Mouse (Mus musculus) heart, adult 18-20 months (tissue): Measurements from ENCODE around the gene Lyplal1. TPM values are rescaled to one million over a fixed set of nuclear protein-coding genes. Genes with fewer than 3 reads are reported as not detected.

Experiments
- DNase-seq, 2 experiments: peaks; one replicate each; pipeline ENCODE4 v3.0.0; 2021 to 2022; ENCODE audit warnings: mixed read lengths in 1 of 2
- long read RNA-seq, 2 experiments: library from polyadenylated mRNA; stranded (forward); transcript quantifications; one replicate each; pipeline ENCODE4 v2.0.0; 2021
- total RNA-seq, 2 experiments: library from RNA; stranded (reverse); gene quantifications; 2 replicates each; pipeline ENCODE4 v1.2.3; 2021

Lyplal1 gene
- total RNA-seq = 1 to 10 TPM; 2.1 to 4.1 TPM
- long read RNA-seq, experiment 1, partial matches to known transcripts = 1 of 7 reads
- long read RNA-seq, experiment 1, other reads (novel, unspliced or antisense) = 1 of 7 reads
- long read RNA-seq, experiment 2, partial matches to known transcripts = 0 of 1 reads
- long read RNA-seq, experiment 2, other reads (novel, unspliced or antisense) = 0 of 1 reads

- DNase-seq = peak; percentile 95 to 96
These were observed at the start of gene Lyplal1 for GRCm38 (mm10) chr1:186116701-186117488. TSS of gene Lyplal1 (minus strand) at chr1:186117310.

- DNase-seq = no peak
These were observed 46.5 kb upstream of the Lyplal1 start for GRCm38 (mm10) chr1:186163616-186164015.

DNA sequence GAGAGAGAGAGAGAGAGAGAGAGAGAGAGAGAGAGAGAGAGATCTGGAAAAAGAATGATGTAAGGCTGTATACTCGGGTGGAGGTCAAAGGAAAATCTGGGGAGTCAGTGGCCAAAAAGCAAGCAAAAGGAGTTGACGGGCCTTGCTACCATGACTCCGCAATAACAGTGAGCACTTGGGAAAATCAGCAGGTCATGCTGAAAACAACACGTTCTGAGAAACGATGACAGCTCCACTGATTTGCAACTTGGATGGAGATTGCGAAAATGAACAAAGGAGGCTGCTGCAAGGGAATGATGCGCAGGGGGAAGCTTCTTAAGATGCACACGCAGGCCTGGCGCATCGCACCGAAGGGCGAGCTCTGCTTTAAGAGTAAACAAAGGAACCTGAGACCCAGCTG is 46.1 kb upstream of the Lyplal1 start:
- DNase-seq = peak; percentile 40 to 68

- DNase-seq = no peak
These were observed 33.3 kb upstream of the Lyplal1 start for GRCm38 (mm10) chr1:186150376-186150775.

DNA sequence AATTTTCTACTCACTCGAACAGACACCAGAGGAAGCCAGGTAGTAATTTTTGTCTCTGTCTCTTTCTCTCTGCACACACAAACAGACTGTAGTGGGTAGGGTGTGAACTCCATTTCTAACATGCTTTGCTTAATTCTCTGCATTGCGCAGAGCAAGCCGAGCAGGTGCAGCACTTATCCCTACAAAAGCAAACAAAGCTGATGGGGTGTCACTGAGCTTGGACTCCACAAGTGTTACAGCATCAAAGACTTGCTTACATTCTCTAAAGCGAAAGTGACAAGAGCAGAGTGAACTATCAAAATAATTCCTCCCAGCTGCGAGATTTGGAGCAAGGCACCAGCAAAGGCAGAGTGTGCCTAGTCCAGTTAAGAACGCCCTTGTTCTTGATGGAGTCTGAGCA is 28.3 kb upstream of the Lyplal1 start:
- DNase-seq = peak; percentile 26 to 28

DNA sequence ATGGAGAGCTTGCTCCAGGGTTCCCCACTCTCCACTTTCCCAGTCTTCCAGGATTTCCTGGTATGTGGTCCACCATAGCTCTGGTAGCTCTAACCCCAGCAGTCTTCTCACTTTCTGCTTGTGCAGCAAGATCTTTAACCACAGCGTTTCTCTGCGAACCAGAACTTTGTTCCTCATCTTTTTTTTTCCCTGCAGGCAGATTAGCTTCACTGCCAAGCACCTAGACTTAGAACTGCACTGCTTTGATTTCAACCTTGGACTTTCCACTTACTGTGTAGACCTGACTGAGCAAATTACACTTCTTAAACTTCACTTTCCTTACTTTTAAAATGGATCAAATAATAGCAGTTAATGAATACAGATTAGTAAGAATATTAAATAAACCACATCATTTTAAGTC is 23.1 kb upstream of the Lyplal1 start:
- no peak for DNase-seq

DNA sequence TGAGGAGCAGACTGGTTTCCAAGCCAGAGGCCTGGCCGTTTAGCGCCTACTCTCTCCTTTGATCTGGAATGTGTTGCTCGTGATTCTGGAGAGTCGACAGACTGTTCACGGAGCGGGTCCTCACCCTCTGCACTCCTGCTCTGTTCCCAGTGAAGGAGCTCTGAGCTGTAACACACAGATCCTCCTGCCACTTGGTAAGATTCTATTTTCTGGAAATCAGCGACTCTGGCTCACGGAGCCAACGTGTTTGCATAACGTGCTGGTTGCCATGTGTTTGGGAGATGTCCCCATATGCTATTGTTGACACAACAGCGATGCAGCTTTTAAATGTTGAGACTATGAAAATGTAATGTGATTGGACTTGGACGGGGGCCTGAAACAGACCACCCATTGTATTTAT is 20.8 kb upstream of the Lyplal1 start:
- no peak for DNase-seq

DNA sequence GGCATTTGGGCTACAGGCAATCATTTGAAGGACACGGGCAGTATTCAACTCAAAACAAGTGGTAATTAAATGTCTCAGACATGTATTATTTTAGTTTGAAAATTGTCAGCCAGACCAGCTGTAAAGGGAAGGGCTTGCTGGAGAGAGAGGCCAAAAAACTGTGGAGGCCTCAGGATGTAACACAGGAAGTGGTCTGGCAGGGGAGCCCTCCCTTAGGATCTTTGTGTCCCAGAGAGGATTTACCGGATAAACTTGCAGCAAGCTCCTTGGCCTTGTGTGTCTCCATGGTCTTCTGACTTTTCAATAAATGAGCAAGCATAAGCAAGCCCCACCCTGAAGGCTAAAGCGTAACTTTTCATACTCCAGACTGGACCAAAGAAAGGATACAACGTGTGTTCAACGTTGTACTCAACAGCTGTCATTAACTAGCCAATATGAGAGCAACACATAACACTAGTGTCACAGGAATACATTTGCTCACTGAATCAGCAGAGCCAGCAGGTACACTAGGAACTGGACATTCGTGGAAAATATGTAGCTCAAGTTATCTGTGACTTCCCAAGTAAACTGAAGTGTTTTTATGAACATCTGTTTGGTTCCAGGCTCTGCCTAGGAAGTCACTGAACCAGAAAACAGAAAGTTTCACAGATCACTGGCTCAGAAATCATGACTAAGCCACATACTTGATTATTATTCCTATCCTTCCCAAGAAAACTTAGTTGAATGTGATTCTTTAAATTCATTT is 19.7 kb upstream of the Lyplal1 start:
- peak; percentile 59 to 83 for DNase-seq

DNA sequence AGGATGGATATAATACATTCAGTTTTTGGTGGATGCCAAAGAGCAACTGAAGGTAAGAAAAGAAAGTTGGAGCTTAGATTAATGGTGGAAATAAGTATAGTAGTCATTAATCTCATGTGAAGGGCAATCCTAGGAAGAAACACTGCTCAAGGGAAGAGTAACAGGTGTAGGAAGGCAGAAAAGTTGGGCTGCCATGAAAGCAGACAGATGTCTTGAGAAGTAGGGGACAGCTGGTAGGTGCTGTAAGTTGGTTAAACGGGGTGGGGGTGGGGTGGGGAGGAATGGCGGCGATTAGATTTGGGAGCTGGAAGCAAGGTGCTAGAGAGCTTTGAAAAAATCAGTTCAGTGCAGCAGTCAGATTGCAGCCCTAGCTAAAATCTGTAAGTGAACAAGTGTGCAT is 14.4 kb upstream of the Lyplal1 start:
- no peak for DNase-seq

- DNase-seq = peak in 1 of 2 experiments; percentile 21
These were observed 11.8 kb upstream of the Lyplal1 start for GRCm38 (mm10) chr1:186128940-186129339.

DNA sequence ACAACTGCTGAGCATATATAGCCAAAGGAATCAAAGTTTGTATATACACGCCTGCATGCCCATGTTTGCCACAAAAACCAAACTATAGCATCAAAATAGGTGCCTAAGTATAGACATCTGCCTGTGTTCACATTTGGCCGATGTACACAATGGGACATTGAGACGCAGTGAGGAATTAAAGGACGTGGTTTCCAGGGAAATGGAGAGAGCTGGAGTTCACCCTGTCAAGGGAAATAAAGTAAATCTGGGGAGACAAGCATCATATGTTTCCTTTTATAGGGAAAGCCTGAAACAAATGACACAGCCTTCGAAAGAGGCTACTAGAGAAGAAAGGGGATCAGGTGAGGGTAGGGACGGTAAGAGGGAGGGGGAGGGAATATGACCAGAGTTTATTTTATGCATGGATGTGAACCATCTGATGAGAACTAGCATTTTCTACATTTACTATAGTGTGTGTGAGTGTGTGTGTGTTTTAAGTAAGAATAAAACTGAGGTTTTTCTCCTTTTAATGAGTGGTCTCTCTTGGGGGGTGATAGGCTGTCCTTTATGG is 9.3 kb upstream of the Lyplal1 start:
- no peak for DNase-seq

- no peak for DNase-seq
These were observed 6.6 kb upstream of the Lyplal1 start for GRCm38 (mm10) chr1:186123690-186124089.

DNA sequence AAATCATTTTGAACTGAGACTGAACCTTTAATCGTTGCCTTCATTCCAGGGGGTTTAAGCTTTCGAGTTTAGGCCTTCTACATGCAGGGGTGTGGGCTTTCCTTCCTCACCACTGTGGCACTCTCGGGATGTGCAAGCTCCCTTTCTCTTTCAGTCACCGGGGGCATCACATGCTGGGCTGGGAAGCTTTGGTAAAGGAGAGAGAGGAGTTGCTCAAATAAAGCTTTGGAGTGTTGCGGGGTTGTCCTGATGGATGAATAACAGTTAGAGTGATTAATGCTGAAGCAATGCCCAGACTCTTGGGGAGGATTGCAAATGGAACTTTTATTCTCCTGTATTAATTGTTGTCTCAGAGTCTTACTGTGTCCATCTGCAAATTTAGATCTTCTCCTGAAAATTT is 2.7 kb upstream of the Lyplal1 start:
- DNase-seq = no peak

GRCm38 (mm10) chr1:186116086-186116600 is 967 bp downstream of the Lyplal1 start:
- DNase-seq = no peak

- DNase-seq = peak; percentile 18 to 20
These were observed 14.8 kb downstream of the Lyplal1 start for GRCm38 (mm10) chr1:186102313-186102712.

DNA sequence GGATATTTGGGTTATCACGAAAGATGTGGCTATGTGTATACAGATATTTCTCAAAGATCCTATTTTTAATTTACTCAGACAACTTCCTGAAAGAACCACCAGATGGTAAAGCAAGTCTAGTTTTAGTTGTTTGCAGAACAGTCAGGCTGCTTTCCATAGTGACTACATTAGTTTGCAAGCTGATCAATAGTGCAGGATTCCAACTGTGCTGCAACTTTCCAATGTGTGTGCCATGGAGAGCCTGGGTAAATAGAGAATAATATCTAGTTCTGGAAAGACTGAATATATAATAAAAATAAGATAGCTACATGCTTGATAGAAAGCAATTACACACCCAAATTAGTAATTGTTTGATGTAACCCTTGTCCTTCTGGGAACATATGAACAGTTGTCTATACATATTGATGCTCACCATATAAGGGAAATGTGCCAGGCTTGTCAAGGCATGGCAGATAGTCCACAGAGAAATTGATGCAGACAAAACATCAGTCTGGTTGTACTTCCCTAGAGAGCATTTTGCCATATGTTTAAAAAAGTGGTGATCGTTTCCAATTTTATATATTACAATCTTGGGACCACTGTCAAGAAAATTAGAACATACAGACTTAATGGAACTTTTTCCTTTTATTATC is 50.7 kb downstream of the Lyplal1 start:
- no peak for DNase-seq

- no peak for DNase-seq
These were observed 57.1 kb downstream of the Lyplal1 start for GRCm38 (mm10) chr1:186060041-186060440.

GRCm38 (mm10) chr1:186054227-186054626 is 62.9 kb downstream of the Lyplal1 start:
- DNase-seq = no peak

DNA sequence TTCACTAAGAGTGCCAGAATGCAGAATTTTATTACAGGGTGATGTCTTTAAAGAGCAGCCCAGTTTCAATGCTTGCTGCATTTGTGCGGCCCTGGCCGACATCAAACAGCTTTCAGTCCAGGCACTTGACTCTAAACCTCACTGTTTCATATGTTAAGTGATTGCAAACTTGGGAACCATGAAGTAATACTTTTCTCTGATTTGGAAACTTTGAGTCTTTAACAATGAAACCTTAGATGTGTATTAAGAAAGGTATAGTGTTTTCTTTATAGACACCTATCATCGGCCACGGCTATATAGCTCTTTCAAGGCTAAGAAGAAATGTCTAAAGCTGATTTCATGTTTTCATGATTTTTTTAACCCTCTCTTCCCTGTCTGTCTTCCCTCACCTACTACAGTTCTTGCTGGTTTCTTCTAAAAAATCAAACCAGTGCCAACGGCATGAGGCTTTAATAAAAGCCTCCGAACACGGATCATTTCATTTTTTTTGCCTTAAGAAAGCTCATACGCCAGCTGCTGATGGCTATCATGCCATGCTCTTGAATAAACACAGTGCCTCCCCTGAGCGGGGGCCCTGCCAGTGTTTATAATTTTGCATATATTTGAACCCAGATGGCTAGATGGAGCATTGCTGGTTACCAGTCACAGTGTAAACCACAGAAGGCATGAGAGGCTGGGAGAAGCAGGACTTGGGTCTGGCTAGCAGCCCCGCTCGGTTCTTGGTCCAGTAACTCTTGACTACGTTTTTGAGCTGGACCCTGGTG is 63.6 kb downstream of the Lyplal1 start:
- no peak for DNase-seq

DNA sequence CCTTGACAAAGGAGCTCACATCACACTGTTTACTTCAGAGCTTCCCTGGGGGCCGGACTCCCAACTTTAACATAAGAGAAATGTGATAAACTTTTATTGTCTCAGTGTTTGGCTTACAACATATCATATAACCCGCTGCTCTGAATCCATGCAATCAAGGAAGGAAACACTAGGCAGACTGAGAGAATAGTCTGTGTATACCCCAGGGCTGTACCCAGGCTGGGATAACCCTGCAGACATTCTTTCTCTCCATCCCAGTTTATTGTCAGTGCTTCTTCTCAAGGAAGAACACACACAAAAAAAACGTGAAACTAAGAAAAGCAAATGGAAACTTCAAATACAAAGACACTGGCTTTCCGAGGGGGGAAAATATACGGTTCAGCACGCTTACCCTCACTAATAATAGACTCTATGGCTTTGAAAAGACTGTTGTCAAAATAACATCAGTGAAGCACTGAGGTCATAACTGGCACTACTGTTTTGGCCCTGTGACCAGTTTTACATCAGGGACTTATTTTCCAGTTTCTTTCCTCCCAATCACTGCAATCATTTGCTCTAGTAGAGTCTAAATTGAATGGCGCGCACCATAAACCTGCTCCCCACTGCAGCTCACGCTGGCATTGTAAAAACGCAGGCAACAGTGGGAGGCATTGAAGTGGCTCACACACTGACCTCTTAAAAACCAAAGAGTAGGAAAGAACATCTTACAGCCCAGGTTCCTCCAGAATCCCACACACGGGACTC is 73.2 kb downstream of the Lyplal1 start:
- no peak for DNase-seq

DNA sequence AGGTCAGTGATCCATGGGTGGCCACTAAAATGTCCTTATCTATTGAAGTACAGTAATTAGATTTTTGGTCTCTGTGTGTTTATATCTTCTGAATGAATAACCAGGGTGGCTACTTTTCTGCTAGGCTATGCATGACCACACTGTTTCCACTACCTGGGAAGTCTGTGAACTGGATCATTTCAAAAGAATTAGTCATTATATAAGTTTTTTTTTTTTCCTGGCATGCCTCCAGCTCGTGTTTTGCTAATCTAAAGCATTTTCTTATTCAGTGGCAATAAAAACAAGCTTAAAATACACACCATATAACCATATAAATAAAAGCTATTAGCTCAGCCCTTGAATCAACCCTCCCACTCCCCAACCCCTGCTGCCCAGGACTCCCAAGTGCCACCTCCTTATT is 75.3 kb downstream of the Lyplal1 start:
- no peak for DNase-seq
